Mouse (Mus musculus) left cerebral cortex, adult 2 months (tissue): ENCODE data around the gene Ppp3ca. TPM values are rescaled to one million over a fixed set of nuclear protein-coding genes. Genes with fewer than 3 reads are reported as not detected.
"Not testable (repeated sequence)": the region's sequence is repeated elsewhere in the genome, so short reads cannot be mapped to it uniquely, and the experiment has no call there.

ENCODE experiments used
- DNase-seq, 2 experiments: peaks; one replicate each; pipeline ENCODE4 v3.0.0; 2021 to 2022; ENCODE audit warnings: low spot score in 2 of 2, mixed read lengths in 1 of 2; ENCODE audit errors: extremely low spot score in 1 of 2
- H3K27ac ChIP-seq: fragments of 200-600 bp; 2 replicates; pipeline ENCODE4 v1.8.1; 2022
- H3K4me3 ChIP-seq: fragments of 200-600 bp; 2 replicates; pipeline ENCODE4 v1.8.1; 2022
- CTCF ChIP-seq: fragments of 200-600 bp; IDR thresholded peaks from 2 replicates; pipeline ENCODE4 v1.8.1; 2022; ENCODE audit warnings: antibody characterized with exemption, mild to moderate bottlenecking, moderate library complexity
- intact Hi-C: fragments of 180-260 bp; cut with DNase I; formaldehyde crosslinking; loops from one replicate; pipeline ENCODE4 v1.15.1; 2025
- total RNA-seq, 2 experiments: library from RNA; stranded (reverse); gene quantifications; 2 replicates each; pipeline ENCODE4 v1.2.3; 2021

Gene Ppp3ca
- total RNA-seq, 2 experiments from 2014 or later, result 868 to 887 TPM

GRCm38 (mm10) chr3:136688101-136688586 lies 18.2 kb downstream of the Ppp3ca start:
- no peak overlapping the region for H3K27ac ChIP-seq
- intact Hi-C loops, result no loop called here
- TF ChIP-seq CTCF, result no peak
- no peak overlapping the region for H3K4me3 ChIP-seq
- no peak for DNase-seq

DNA sequence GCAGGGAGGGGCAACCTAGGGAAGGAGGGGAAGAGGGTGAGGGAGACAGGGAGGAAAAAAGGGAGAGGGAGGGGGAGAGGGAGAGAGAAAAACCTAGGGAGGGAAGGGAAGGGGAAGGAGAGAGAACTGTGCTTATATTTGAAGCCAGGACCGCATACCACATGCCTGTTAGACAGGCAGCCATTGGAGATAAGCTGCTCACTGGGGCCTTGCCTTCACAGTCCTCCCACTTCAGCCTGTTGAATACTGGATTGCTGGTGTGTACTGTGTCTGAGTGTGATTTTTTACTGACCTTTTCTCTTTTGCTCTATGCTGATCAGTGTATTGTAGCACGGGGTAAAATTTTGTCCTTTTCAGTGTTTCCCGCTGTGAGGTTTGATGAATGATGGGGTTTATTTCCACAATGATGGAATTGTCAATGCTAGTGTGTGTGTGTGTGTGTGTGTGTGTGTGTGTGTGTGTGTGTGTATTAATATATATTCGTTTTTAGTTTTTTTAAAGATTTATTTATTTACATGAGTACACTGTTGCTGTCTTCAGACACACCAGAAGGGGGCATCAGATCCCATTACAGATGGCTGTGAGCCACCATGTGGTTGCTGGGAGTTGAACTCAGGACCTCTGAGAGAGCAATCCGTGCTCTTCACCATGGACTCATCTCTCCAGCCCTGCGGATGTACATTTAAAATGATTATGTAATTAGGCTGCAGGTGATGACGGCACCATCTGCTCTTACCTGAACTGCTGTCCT lies 20.0 kb downstream of the Ppp3ca start:
- peak; percentile 8; the same call in 1 of the 2 replicates for TF ChIP-seq CTCF
- no peak overlapping the region for H3K27ac ChIP-seq
- H3K4me3 ChIP-seq, result no peak overlapping the region
- intact Hi-C loops, result no loop called here
- DNase-seq, result no peak

DNA sequence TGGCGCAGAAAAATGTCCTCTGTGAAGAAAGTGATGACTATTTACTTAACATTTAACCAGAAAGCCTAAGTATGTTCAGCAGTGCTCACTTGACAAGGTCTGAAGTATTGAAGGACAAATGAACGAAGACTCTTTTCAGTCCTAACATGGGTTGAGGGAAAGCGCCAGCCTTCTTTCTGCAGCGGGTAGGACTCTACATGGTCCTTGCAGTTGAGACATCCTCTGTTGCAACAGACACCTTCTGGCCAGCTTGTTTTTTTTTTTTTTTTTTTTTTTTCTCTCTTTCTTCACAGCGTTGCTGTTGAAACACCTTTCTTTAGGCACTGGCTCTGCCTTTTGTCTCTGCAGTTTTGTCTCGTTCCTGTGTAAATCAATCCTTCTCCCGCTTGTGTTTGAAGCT lies 22.1 kb downstream of the Ppp3ca start:
- no peak for TF ChIP-seq CTCF
- Histone ChIP-seq H3K4me3 (no peak overlapping the region), H3K27ac (no peak overlapping the region; the same call in 1 of the 2 replicates)
- intact Hi-C loops, result no loop called here
- no peak for DNase-seq

DNA sequence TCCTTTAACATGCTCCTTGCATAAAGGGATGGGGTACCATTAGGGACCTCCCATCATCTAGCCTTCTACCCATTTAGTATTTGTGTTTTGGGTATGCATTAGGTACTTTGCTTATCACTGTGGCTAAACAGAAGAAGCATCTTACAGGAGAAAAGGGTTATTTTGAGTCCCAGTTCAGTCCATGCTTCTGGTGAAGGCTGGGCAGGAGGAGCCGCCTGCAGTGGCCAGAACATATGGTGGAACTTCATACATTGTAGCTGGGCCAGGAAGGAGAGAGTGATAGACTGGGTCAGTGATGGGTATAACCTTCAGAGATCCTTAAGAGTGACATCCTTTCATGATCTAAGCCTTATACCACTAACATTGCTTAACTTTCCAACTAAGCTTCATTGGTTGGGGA lies 23.6 kb downstream of the Ppp3ca start:
- H3K4me3 ChIP-seq, result no peak overlapping the region
- no peak for DNase-seq
- intact Hi-C loops, result no loop called here
- H3K27ac ChIP-seq, result no peak overlapping the region
- TF ChIP-seq CTCF, result no peak

DNA sequence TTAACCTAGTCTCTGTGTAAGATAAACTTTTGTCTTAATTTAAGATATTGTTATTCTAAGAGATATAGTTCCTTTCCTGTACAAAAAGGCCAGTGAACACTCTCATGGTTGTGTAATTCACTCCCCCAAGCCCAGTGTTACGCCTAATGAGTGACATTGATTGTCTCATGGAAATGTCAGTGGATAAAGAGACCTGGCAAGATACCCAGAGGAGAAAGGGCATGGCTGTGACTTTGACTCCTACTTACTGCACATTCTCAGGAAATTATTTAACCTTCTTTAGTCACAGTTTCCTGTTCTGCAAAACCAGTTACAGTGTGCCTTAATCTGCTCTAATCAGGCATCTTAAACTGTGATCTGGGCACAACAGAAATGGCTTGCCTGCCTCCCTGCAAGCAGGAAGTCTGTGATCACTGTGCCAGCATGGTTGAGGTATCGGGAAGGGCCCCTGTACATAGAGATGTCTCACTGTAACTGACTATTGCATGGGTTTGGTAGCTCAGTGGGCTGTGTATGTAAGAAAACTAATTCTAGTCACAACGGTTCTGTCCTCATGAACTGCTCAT lies 27.8 kb downstream of the Ppp3ca start:
- no peak for TF ChIP-seq CTCF
- H3K27ac ChIP-seq, result no peak overlapping the region
- DNase-seq, result no peak
- intact Hi-C loops, result no loop called here
- H3K4me3 ChIP-seq, result no peak overlapping the region

DNA sequence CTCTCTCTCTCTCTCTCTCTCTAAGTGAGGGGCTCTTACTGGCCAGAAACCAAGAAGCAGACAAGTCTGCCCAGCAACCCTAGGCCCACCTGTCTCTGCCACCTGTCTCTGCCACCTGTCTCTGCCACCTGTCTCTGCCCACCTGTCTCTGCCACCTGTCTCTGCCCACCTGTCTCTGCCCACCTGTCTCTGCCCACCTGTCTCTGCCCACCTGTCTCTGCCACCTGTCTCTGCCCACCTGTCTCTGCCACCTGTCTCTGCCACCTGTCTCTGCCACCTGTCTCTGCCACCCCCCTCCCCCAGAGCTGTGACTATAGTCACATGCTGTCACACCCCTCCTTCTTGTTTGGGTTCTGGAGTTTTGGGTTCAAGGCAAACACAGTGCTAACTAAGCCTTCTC lies 29.8 kb downstream of the Ppp3ca start:
- H3K27ac ChIP-seq, intact Hi-C loops, H3K4me3 ChIP-seq, DNase-seq: not testable (repeated sequence)

GRCm38 (mm10) chr3:136700447-136701009 lies 30.6 kb downstream of the Ppp3ca start:
- DNase-seq, result no peak
- Histone ChIP-seq H3K27ac (peak overlapping the region; percentile 20; the same call in 1 of the 2 replicates), H3K4me3 (no peak overlapping the region)
- no peak for TF ChIP-seq CTCF
- intact Hi-C loops, result no loop called here

- Histone ChIP-seq H3K4me3 (no peak overlapping the region), H3K27ac (no peak overlapping the region)
- TF ChIP-seq CTCF, result no peak
- DNase-seq, result no peak
- intact Hi-C loops, result no loop called here
Observed at GRCm38 (mm10) chr3:136702861-136703260, 32.9 kb downstream of the Ppp3ca start.

- Histone ChIP-seq H3K4me3 (no peak overlapping the region), H3K27ac (peak overlapping the region; percentile 66)
- intact Hi-C loops, result no loop called here
- TF ChIP-seq CTCF, result no peak
- no peak for DNase-seq
Observed at GRCm38 (mm10) chr3:136704515-136705247, 34.8 kb downstream of the Ppp3ca start.

GRCm38 (mm10) chr3:136706048-136706447 lies 36.1 kb downstream of the Ppp3ca start:
- H3K4me3 ChIP-seq, result no peak overlapping the region
- intact Hi-C loops, result no loop called here
- H3K27ac ChIP-seq, result no peak overlapping the region
- DNase-seq, result no peak
- TF ChIP-seq CTCF, result no peak

DNA sequence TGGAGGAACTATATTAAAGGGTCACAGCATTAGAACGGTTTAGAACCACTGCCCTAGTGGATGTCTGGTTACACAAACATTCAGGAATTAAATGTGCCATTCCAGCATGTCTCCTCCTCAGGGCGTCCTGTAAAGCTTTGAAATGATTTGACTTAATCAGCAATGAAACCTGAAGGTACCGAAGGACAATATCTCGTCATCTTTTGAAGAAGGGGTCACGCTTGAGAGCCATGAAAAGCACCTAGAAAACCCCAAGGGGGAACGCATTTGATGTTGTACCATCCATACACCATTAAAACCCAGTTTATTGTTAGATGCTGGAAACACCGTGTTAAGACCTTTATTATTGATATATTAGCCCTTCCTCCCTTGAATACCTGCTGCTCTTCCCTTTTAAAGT lies 36.8 kb downstream of the Ppp3ca start:
- Histone ChIP-seq H3K27ac (no peak overlapping the region), H3K4me3 (no peak overlapping the region)
- DNase-seq, result no peak
- TF ChIP-seq CTCF, result no peak
- intact Hi-C loops, result no loop called here
